Mouse (Mus musculus) neural tube, embryonic 12.5 days (tissue): Measurements from ENCODE around the gene Ptprn2. TPM values are rescaled to one million over a fixed set of nuclear protein-coding genes. Genes with fewer than 3 reads are reported as not detected.

Experiments used
- ATAC-seq: fragments of 200-750 bp; cut with Nextera tagmentation; 2 replicates; pipeline ENCODE4 v1.8.0; 2017; ENCODE audit warnings: low read depth, mild to moderate bottlenecking, moderate TSS enrichment, moderate library complexity; ENCODE audit not compliant: low FRiP score
- H3K27ac ChIP-seq: fragments of 300-500 bp; sonication (generic); 2 replicates; pipeline ENCODE4 v1.5.1; 2016
- H3K27me3 ChIP-seq: fragments of 300-500 bp; sonication (generic); replicated peaks from 2 replicates; pipeline ENCODE4 v1.6.1; 2016; ENCODE audit warnings: mild to moderate bottlenecking
- H3K36me3 ChIP-seq: fragments of 300-500 bp; sonication (generic); 2 replicates; pipeline ENCODE4 v1.6.1; 2016; ENCODE audit warnings: mild to moderate bottlenecking
- H3K4me1 ChIP-seq: fragments of 300-500 bp; sonication (generic); 2 replicates; pipeline ENCODE4 v1.6.1; 2016
- H3K4me2 ChIP-seq: fragments of 300-500 bp; sonication (generic); replicated peaks from 2 replicates; pipeline ENCODE4 v1.6.1; 2016; ENCODE audit warnings: mild to moderate bottlenecking
- H3K4me3 ChIP-seq: fragments of 300-500 bp; sonication (generic); 2 replicates; pipeline ENCODE4 v1.5.1; 2016
- H3K9ac ChIP-seq: fragments of 300-500 bp; sonication (generic); 2 replicates; pipeline ENCODE4 v1.6.1; 2016; ENCODE audit warnings: mild to moderate bottlenecking
- H3K9me3 ChIP-seq: fragments of 300-500 bp; sonication (generic); 2 replicates; pipeline ENCODE4 v1.6.1; 2016; ENCODE audit warnings: mild to moderate bottlenecking
- WGBS: fragments of 180-500 bp; shearing (Covaris S2); methylation state at CpG from one replicate; pipeline ENCODE4 v1.1.7; 2016; 5-methylcytosine and 5-hydroxymethylcytosine counted together
- polyA plus RNA-seq: library from polyadenylated mRNA; unstranded; fragments of >200 nt; fragmentation: Nextera tagmentation; extraction: Ambion mirVana; gene quantifications from 2 replicates; pipeline ENCODE4 v1.2.1, GENCODE M21; 2016

Gene Ptprn2
- polyA plus RNA-seq, 1 experiment from 2014 or later, result 4.9 TPM

DNA sequence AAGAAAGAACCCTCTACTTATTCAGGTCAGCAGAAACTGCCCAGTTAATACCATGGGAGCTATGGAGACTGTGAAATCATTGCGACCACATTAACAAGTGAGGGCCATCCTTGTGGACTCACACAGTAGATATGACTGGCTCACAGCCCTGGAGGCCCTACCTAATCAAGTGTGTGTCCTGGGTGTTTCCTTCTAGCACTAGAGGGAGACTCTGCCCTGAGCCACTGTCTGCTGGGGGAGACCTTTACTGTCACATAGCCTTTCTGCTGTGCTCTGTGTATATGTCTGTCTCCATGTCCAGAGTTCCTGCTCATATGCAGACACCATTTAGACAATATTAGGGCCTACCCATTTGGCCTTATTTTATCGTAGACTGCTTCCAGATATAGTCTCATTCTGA is 555.9 kb downstream of the Ptprn2 start:
- no peak for ATAC-seq
- Histone ChIP-seq H3K9ac (no peak overlapping the region), H3K27ac (no peak overlapping the region), H3K9me3 (no peaks in the 10 kb centered on the region), H3K27me3 (no peaks in the 10 kb centered on the region), H3K4me1 (peaks cover 4% of the 10 kb centered on the region; the same call in 1 of the 2 replicates), H3K4me3 (no peak overlapping the region), H3K36me3 (no peaks in the 10 kb centered on the region), H3K4me2 (no peak overlapping the region)
- WGBS, result 92% methylated on average over 2 of the region's 2 CpGs

DNA sequence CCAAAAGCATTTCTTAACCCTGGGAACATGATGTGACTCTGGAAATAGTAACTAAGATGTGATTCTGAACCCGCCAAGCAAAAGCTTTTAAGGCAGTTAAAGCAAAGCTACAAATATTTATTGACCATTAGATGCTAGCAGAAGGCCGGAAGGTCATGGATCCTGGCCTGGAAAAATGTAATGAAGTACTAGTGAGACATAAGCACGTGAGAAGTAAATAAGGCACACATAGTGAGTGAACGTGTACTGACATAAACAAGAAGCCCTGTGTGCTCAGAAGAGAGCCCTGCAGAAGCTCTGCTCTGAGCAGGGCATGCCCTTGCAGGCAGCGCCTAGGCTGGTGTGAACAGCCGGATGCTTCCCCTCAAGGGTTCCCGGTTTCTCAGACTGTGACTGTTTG is 557.2 kb downstream of the Ptprn2 start:
- H3K9me3 ChIP-seq, result no peaks in the 10 kb centered on the region

DNA sequence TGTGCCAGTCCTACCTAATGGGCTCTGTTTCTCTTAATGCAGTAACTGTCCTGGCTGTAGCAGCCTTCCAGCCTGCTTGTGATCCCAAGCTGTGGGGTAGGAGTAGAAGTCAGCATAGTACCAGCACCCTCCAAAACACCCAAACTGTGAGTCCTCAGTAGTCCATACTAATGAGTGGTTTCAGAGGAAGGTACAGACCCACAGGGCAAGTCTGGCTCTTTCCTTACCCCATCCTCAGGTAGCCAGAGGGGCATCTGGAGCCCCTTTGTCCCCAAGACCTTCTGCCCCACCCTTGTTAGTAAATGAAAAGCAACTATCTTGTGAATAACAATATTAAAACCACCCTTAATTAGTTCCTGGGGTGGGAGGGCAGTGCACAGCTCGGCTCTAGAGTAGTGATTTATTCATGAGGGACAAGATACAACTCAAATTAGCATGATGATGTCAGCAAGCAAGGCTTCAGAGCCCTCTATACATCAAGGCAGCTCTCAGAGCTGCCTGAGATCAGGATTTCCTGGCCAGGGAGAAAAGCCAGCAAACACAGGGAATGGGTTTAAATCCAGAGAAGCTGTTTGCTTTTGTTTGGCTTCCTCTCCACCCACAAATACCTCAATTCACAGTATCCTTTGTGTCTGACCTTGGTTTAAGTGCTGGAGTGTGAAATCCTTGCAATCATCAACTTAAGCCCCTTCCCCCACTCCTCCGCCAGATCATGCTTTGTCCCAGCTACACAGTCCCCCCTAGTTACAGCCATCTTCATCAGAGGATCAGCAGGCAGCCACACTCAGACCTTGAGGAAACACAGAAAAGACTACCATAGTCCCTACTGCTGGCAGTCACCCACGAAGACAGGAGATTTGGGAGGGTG is 562.1 kb downstream of the Ptprn2 start:
- H3K4me2 ChIP-seq, result no peak overlapping the region
- 0 out of 2 replicates have a peak overlapping the region, but pooled peaks have one; percentile 12 for H3K27ac ChIP-seq
- H3K4me3 ChIP-seq, result no peak overlapping the region
- WGBS, result 6% methylated on average over 3 of the region's 3 CpGs
- no peaks in the 10 kb centered on the region for H3K27me3 ChIP-seq
- H3K4me1 ChIP-seq, result peaks cover 10% of the 10 kb centered on the region
- H3K9ac ChIP-seq, result no peak overlapping the region
- H3K9me3 ChIP-seq, result no peaks in the 10 kb centered on the region
- peak; percentile 80 for ATAC-seq
- no peaks in the 10 kb centered on the region for H3K36me3 ChIP-seq

More for the DNA sequence above, 557.2 kb downstream of the Ptprn2 start:
- H3K27me3 ChIP-seq, result no peaks in the 10 kb centered on the region
- H3K36me3 ChIP-seq, result no peaks in the 10 kb centered on the region
- no peak overlapping the region for H3K27ac ChIP-seq
- no peak overlapping the region for H3K4me3 ChIP-seq
- WGBS, result 80% methylated on average over 7 of the region's 7 CpGs
- peaks cover 8% of the 10 kb centered on the region for H3K4me1 ChIP-seq
- ATAC-seq, result no peak
- H3K9ac ChIP-seq, result no peak overlapping the region
- no peak overlapping the region for H3K4me2 ChIP-seq

DNA sequence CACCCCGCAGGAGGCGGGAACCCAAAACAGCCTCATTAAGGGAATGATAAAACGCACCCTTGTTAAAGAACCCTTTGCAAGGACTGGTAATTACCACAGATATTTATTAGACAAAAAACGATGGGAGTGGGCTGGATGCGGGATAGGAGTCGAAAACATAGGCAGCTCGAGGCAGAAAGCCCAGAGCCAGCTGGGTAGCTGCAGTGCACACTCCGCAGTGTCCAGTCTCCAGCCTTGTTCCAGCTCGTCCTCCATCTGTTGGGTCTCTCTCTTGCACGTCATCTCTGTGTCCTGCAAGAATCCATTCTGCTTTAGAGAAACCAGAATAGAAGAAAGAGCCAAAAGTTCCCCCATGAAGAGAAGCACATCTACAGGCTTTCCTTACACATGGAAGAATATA is 564.3 kb downstream of the Ptprn2 start:
- Histone ChIP-seq H3K27ac (no peak overlapping the region), H3K27me3 (no peaks in the 10 kb centered on the region), H3K4me3 (no peak overlapping the region), H3K4me1 (peaks cover 30% of the 10 kb centered on the region), H3K36me3 (no peaks in the 10 kb centered on the region), H3K4me2 (no peak overlapping the region), H3K9ac (no peak overlapping the region), H3K9me3 (no peaks in the 10 kb centered on the region)
- ATAC-seq, result no peak
- 74% methylated on average over 10 of the region's 10 CpGs for WGBS

DNA sequence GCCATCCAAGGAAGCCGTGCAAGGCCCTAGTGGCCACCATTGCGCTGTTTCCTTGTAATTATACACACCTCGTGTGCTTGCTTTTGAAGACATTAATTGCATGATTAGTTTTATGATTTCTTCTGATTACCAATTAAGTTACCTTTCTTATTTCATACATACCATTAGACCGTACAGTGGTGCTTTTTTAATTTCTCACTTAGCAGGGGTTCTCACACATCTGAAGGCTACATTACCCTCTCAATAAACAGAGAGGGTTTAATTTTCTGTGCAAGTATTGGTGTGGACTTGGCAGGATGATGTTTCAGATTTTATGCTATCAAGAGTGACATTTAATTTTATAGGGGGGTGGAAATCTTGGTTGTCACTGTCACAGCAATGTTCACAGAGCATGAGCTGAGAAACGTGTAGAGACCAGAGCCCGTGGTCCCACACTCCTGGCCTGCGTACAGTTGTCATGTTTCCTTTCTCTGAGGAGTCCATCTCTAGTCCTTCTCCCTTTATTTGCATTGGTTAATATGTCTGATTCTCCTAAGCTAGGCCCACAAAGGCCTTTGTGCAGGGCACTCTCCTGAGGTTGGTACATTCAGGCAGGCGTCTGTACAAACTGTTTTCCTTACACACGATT is 567.8 kb downstream of the Ptprn2 start:
- Histone ChIP-seq H3K4me2 (peak overlapping the region; percentile 42), H3K4me3 (no peak overlapping the region), H3K36me3 (no peaks in the 10 kb centered on the region), H3K9me3 (no peaks in the 10 kb centered on the region), H3K9ac (0 out of 2 replicates have a peak overlapping the region, but pooled peaks have one; percentile 1), H3K4me1 (peaks cover 28% of the 10 kb centered on the region), H3K27me3 (no peaks in the 10 kb centered on the region), H3K27ac (peak overlapping the region; percentile 63)
- WGBS, result 53% methylated on average over 9 of the region's 9 CpGs
- peak; percentile 22 for ATAC-seq

DNA sequence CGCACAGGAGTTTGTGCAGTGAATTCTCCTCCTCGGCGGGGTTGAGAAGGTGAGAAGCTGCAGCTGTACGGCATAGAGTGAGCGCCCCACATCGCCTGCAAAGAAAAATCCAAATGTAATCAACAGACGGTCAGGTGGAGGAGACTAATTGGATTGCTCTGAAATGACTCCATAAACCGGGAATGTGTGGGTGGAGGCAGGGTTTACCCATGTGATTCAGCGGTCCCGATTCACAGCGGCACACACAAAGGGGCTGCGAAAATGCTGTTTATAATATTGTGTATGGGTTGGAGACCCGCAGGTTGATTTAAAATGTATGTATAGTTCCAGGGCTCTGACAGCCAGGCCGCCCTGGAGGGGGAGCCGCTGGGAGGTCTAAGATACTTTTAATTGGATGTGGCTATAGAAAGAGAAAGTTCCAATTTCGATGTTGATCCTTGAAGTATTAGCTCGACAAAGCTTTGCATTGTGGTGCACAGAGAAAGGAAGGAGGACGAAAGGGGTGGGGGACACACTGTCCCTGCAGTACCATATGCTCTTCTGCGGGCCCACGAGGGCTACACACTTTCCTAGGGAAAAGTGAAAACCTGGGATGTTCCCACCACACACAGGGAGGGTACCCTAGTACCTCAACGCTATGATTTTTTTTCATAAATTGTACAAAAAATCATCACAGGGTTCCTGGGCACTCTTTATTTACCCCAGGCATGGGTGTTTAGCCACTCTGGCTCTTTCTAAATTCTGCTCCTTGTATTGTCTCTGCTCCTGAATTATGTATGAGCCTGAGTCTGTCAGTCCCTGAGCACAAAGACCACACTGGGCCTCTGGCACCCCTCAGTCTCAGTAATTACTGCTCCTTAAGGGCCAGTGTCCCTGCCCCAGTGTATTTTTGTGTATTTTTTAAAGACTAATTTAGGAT is 568.6 kb downstream of the Ptprn2 start:
- no peaks in the 10 kb centered on the region for H3K9me3 ChIP-seq
- no peak overlapping the region for H3K4me3 ChIP-seq
- peak; percentile 85 for ATAC-seq
- H3K9ac ChIP-seq, result 0 out of 2 replicates have a peak overlapping the region, but pooled peaks have one; percentile 1
- no peaks in the 10 kb centered on the region for H3K27me3 ChIP-seq
- peaks cover 28% of the 10 kb centered on the region for H3K4me1 ChIP-seq
- H3K36me3 ChIP-seq, result no peaks in the 10 kb centered on the region
- 15% methylated on average over 21 of the region's 21 CpGs for WGBS
- peak overlapping the region; percentile 42 for H3K4me2 ChIP-seq
- H3K27ac ChIP-seq, result peak overlapping the region; percentile 63

DNA sequence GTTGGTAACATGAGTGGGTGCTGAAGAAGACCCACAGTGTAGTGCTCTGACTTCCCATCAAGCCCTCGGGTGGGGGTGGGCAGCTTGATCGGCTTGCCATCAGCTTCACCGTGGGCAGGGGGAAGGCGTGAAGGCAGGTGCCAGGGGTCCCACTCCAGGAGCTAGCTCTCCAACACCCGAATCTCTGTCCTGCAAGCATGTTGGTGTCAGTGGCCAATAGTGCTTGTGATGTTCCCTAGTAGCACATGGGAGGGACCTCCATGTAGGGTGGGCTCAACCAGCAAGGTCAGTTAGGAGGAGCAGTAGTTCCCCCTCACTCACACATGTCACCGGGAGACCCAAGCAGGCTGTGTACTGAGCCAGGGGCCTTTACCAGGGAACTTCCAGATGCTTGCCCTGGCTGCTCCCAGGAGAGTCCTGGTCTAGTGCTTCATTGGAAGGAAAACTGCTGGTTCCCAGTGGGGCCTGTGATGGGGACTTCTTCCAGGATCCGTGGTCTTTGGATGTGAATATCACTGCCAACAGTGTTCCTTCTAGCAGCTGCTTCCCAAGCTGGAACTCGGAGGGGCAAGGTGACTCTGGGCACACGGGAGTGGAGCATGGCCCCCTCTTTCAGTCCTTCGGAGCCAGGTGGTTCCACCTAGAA is 569.5 kb downstream of the Ptprn2 start:
- H3K4me3 ChIP-seq, result no peak overlapping the region
- H3K36me3 ChIP-seq, result no peaks in the 10 kb centered on the region

DNA sequence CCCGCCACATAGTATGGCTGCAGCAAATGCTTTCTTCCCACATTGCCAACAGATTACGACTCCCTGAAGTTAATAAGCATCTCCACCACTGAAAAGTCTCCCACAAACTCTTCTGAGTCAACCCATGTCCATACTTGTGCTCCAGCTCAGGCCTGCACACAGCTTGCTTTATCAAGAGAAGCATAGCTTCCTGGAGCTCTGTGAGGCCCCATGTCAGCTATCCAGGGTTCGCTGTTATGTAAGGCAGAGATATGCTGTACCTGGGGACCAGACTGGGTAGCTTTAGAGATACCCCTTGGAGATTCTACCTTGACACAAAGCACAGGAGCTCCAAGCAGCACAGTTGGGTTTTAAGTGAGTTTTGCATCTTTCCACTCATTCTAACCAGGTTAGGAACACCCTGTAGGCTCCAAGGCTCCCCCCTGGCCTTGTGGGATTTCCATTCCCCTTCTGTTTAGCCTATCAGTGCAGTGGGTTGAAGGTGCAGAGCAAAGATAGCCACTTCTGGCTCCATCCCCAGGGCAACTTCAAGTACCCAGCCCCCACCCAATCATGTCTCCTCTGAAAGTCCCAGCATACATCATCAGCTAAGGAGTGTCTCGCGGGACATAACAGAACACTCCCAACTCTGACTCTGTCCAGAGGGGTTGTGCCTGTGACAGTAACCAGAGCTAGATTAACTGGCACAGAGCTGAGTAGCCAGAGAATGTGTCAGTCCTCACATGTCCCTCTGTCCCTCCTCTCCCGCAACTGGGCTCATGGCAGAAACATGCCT is 572.9 kb downstream of the Ptprn2 start:
- 83% methylated on average over 6 of the region's 6 CpGs for WGBS
- Histone ChIP-seq H3K27ac (no peak overlapping the region), H3K9ac (no peak overlapping the region), H3K4me1 (peaks cover 22% of the 10 kb centered on the region), H3K36me3 (no peaks in the 10 kb centered on the region), H3K9me3 (no peaks in the 10 kb centered on the region), H3K4me2 (no peak overlapping the region), H3K27me3 (no peaks in the 10 kb centered on the region), H3K4me3 (no peak overlapping the region)
- no peak for ATAC-seq

More for the DNA sequence above, 569.5 kb downstream of the Ptprn2 start:
- peak; percentile 23; the same call in 1 of the 2 replicates for ATAC-seq
- no peak overlapping the region for H3K9ac ChIP-seq
- peaks cover 28% of the 10 kb centered on the region for H3K4me1 ChIP-seq
- H3K27me3 ChIP-seq, result no peaks in the 10 kb centered on the region
- no peaks in the 10 kb centered on the region for H3K9me3 ChIP-seq
- WGBS, result 69% methylated on average over 10 of the region's 10 CpGs
- peak overlapping the region; percentile 22; the same call in 1 of the 2 replicates for H3K27ac ChIP-seq
- H3K4me2 ChIP-seq, result peak overlapping the region; percentile 42; the same call in 1 of the 2 replicates

DNA sequence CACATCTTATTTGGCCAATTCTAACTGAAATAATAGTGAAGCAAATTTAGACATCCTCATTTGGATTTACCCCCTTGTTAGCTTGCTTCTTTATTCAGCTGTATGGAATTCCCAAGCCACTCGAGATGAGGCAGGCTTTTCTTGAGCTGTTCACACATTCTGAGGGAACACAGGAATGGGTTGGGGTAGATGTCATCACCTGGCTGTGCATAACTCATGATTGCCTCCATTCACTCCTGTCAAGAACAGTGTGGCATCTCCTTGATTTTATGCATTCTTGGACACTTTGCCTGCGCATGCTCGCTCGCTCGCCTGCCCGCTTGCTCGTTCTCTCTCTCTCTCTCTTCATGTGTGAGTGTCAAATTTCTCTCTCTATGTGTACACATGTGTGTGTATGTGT is 573.5 kb downstream of the Ptprn2 start:
- H3K36me3 ChIP-seq, result no peaks in the 10 kb centered on the region
- no peak overlapping the region for H3K27ac ChIP-seq
- H3K9ac ChIP-seq, result no peak overlapping the region
- peaks cover 16% of the 10 kb centered on the region for H3K4me1 ChIP-seq
- no peaks in the 10 kb centered on the region for H3K27me3 ChIP-seq
- no peak overlapping the region for H3K4me2 ChIP-seq
- H3K9me3 ChIP-seq, result no peaks in the 10 kb centered on the region
- no peak for ATAC-seq
- 91% methylated on average over 7 of the region's 7 CpGs for WGBS
- no peak overlapping the region for H3K4me3 ChIP-seq

DNA sequence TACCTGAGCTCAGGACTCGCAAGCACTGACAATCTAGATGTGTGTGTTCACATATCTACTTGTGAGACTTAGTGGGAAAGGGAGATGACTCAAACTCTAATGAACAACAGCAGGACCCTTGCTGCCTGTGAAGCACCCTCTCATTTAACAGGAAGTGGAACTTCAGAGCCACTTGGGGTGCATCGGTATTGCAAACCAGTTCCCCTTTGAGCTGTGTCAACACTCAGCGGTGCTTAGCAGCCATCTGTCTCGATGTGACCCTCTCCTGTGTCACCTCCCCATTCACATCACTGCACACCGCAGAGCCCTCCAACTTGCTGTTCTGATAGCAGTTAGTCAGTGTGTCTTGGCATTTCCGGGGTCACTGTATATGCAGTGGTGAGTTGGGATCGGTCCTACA is 592.1 kb downstream of the Ptprn2 start:
- ATAC-seq, result no peak
- Histone ChIP-seq H3K9me3 (no peaks in the 10 kb centered on the region), H3K4me1 (no peaks in the 10 kb centered on the region), H3K27ac (no peak overlapping the region), H3K9ac (no peak overlapping the region), H3K4me2 (no peak overlapping the region), H3K4me3 (no peak overlapping the region), H3K36me3 (no peaks in the 10 kb centered on the region), H3K27me3 (no peaks in the 10 kb centered on the region)
- 81% methylated on average over 7 of the region's 7 CpGs for WGBS

DNA sequence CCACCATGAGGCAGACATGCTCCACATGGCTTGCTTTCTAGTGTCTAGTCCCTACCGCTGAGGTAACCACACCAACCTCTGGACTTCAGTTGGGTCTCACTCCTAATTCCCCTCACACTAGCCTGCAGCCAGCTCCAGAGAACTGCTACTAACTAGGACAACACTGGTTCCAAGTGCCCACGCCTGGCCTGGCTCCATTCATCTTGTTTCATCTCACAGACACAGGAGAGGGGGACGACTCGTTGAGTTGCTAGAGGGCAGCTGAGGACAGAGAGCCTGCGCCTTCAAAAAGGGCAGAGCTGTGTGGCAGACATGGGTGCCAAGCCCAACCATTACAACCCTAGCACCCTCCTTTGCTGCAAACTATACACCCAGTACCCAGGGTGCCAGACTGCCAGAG is 593.4 kb downstream of the Ptprn2 start:
- no peak overlapping the region for H3K4me3 ChIP-seq
- no peaks in the 10 kb centered on the region for H3K36me3 ChIP-seq
- H3K27me3 ChIP-seq, result no peaks in the 10 kb centered on the region
- 91% methylated on average over 5 of the region's 5 CpGs for WGBS
- H3K4me1 ChIP-seq, result no peaks in the 10 kb centered on the region
- H3K27ac ChIP-seq, result no peak overlapping the region
- no peaks in the 10 kb centered on the region for H3K9me3 ChIP-seq
- H3K4me2 ChIP-seq, result no peak overlapping the region
- ATAC-seq, result no peak
- no peak overlapping the region for H3K9ac ChIP-seq
